Mouse (Mus musculus) megakaryocyte, embryonic 14.5 days (primary cell): ENCODE data around the gene Tnnt2.

Experiments used
- FLI1 ChIP-seq: IDR thresholded peaks from 2 replicates; pipeline ENCODE4 v1.6.1; 2012; ENCODE audit warnings: low read length, inconsistent platforms, mixed read lengths
- GATA1 ChIP-seq: IDR thresholded peaks from 3 replicates; pipeline ENCODE4 v1.6.1; 2012; ENCODE audit warnings: mixed read lengths, low read length, inconsistent platforms, borderline replicate concordance

- TF ChIP-seq GATA1: no peak
- no peak for TF ChIP-seq FLI1
These were observed 55.5 kb downstream of the Tnnt2 start for GRCm38 (mm10) chr1:135891424-135892216.
